Mouse (Mus musculus) frontal cortex, adult (tissue): Measurements from ENCODE around the gene Dnah8.

ENCODE experiments used
- ATAC-seq: cut with Nextera tagmentation; 2 replicates; pipeline ENCODE4 v1.9.2; 2017; ENCODE audit warnings: mild to moderate bottlenecking, moderate library complexity, mixed read lengths; ENCODE audit not compliant: low TSS enrichment

The Dnah8 gene

GRCm38 (mm10) chr17:30878626-30879025 is 254.5 kb downstream of the Dnah8 start:
- no peak for ATAC-seq

DNA sequence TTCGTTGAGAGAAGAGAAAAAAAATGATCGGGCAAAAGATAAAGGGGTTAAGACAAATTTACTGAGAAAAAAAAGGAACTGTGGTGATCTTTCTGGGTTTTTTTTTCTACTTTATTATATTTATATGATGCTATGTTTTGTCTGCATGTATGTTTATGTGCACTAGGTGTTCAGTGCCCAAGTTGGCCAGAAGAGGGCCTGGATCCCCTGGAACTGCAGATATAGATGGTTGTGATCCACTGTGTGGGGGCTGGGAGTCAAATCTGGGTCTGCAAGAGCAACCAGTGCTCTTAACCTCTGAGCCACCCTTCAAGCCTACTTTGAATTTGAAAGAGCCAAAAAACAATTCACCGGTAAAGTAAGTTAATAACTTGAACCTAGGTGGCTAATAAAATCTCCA is 256.2 kb downstream of the Dnah8 start:
- ATAC-seq: no peak

DNA sequence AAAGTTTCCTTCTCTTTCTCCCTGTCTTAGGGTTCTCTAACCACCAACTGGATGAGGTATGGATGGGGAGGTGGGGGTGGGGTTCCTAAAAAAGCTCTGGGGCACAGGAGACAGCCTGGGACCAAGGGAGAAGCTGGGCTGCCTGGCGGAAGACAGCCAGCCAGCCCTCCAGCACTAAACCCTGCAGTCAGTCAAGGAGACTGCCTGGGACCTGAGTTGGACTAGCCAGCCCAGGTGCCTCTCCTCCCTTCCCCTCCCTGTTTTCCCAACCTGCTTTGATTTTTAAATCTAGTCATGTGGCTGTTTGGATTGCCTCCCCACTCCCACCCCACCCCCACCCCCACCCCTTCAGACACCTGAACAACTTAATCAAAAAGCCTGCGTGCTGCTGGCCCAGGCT is 256.8 kb downstream of the Dnah8 start:
- ATAC-seq: no peak

- no peak for ATAC-seq
Measured at GRCm38 (mm10) chr17:30882206-30882605, 258.1 kb downstream of the Dnah8 start.

DNA sequence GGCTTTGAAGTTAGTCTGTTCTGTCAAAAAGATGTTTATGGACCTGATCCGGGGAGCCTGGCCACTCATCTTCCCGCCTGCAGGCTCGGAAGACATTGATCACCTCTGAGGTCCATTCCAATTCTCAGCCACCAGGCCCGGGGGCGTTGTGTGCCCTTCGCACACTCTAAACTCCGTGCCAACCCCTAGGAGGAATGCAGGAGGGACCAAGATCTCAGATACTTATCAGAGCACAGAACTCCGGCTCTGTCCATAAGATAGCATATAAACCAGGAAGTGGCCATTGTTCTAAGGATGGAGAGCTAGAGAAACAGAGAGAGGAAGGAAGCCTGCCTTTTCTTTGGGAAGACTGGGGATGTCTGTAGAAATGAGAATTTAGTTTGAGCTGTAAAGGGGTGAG is 259.4 kb downstream of the Dnah8 start:
- ATAC-seq: no peak

DNA sequence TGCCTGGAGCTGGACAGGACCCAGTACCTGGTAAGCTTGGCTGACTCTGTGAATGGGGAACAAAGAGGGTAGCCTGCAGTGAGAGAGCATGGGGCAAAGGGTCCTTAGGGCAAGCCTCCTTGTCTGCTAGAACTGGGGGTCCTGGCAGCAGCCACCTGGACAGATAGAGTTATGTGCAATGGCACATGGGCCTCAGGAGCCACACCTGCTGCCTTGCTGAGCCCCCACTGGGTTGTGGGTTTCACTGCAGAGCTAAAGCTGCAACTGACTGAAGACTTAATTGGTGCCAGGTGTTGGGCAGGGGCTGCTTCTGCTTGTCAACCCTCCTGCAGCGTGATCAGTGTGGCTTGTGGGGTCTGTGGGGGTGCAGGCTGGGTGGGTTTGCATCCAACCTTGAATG is 267.9 kb downstream of the Dnah8 start:
- no peak for ATAC-seq

- ATAC-seq: no peak
Measured at GRCm38 (mm10) chr17:30892730-30893129, 268.6 kb downstream of the Dnah8 start.

- no peak for ATAC-seq
Measured at GRCm38 (mm10) chr17:30897075-30897474, 272.9 kb downstream of the Dnah8 start.

DNA sequence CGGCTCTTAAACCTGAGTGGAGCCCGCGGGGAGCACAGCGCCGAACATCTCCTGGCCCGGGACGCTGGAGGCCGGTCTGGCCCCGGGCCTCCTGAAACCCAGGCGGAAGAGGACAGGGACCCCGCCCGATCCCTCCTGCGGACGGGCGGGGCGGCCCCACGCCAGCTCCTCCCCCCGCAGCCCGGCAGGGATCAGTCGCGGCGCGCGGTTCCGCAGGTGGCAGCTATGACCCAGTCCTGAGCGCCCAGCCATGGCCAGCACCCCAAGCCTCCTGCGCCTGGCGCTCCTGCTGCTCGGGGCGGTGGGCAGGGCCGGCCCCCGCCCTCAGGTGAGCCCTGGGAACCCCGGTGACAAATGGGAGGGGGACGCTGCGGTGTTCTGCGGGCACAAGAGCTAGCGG is 277.5 kb downstream of the Dnah8 start, which contains the start of gene Glp1r:
Gene Glp1r, plus strand, starts transcription at position 191 of the 400 bp plus-strand sequence.
- peak; percentile 9; the same call in 1 of the 2 replicates for ATAC-seq

DNA sequence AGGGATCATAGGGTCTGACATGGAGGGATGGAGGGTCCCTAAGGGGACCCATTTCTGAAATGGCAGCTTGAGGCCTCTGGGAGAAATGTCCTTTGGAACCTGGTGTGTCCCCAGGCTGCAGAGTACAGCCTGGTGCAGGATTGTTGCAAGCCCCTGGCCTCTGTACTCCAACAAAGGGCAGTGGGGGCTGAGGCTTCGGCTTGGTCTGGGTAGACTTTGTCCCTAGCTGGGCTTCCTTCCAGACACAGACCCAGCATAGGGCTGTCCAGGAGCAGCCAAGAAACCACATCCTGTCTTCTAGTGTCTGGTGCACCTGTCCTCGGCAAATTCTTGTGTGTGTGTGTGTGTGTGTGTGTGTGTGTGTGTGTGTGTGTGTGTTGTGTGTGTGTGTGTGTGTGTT is 279.9 kb downstream of the Dnah8 start:
- ATAC-seq: no peak

DNA sequence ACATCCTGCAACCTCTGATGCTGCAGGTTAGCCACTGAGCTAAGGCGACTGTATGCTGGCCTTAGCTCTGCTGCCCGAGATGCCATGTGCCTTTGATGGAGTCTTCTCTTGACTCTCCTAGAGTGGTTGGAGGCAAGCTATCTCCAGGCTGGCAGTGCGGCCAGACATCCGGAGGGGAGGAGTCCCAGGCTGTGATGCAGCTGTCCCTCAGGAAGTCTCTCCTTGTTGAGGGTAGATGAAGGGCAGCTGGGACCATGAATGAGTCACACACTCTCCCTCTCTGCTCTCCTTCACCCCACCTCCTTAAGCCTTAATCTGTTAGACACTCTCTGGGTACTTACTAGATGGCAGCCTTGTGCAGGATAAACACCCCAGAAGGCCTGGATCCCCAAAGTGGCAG is 283.4 kb downstream of the Dnah8 start:
- no peak for ATAC-seq

DNA sequence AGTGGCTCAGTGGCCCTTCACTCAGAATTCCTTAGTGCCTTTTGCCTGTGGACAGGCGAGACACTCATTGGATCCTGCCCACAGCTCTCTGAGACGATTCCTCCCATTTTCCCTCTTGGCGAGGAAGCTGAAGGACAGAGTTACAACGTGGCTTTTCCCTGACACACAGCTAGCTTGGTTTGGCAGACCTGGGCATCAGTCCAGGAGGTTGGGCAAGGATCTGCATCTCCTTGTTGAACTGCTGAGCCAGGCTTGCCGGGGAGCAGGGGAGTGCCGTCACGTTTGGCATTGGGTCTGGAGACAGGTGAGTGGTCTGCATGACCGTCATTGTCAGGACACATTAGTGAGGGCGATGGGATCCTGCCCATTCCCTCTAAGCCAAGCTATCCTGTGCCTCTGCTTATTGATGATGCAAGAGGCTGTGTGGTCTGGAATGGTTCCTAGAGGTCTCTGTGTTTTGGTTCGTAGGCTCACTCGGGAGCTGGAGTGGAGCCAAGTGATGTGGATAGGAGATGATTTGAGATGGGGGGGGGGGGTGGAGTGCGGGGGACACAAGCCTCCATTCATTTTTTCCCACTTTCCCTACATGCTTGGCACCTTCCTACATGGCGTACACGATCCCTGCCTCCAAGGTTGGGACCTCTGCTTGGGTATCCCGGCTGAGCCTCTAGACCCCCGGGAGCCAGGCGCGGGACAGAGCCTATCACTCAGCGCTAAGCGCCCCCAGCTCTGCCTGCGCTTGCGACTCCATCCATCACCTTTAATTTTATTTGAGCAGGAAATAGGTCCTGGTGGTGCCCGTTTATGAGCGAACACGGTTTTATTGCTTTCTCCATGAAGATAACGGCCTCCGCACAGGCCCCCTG is 286.9 kb downstream of the Dnah8 start:
- no peak for ATAC-seq

GRCm38 (mm10) chr17:30911732-30912088 is 287.6 kb downstream of the Dnah8 start:
- ATAC-seq: no peak

DNA sequence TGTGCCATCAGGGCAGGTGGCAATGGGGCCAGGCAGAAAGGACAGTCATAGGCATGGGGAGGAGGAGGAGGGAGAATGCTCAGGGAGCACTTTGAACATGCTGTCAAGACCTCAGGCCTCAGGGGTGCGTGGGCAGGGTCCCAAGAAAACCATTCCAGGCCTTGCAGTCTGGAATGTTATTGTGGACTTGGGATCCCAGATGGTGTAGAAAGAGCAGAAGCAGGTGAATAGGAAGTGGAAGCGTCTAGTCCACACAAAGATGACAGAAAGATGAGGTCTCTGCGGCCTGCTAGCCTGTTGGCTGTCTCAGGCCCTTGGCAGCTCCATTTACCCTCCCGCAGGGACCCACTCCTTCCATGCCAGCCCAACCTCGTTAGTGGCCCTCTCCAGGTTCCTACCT is 288.4 kb downstream of the Dnah8 start:
- ATAC-seq: no peak

GRCm38 (mm10) chr17:30914264-30914663 is 290.1 kb downstream of the Dnah8 start:
- no peak for ATAC-seq

DNA sequence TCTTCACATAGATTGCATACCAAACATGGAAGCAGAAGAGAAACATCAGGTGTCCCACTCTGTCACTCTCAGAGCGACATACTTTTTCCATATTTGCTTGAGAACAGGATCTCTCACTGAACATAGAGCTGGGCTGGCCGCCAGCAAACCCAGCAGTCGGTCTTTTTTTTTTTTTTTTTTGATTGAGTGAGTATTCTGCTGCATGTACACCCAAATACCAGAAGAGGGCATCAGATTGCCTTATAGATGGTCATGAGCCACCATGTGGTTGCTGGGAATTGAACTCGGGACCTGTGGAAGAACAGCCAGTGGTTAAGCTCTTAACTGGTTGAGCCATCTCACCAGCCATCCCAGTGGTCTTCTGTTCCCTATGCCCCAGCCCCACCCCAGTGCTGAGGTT is 299.4 kb downstream of the Dnah8 start:
- ATAC-seq: no peak
